Mouse (Mus musculus): ENCODE data around the gene Pdf. TPM values are rescaled to one million over a fixed set of nuclear protein-coding genes. Genes with fewer than 3 reads are reported as not detected.
A peak's percentile ranks its signal among the peaks of the same experiment; 100 is the strongest.

Pdf gene
- 10 to 100 TPM; 64.3 to 77.4 TPM for total RNA-seq (2021)
- long read RNA-seq, experiment 1, transcript Pdf-201 (2 exons, 1,306 nt), result major isoform, 118 of 119 reads
- long read RNA-seq, experiment 1, partial matches to known transcripts, result 0 of 119 reads
- long read RNA-seq, experiment 1, other reads (novel, unspliced or antisense), result 1 of 119 reads
- long read RNA-seq, experiment 2, transcript Pdf-201 (2 exons, 1,306 nt), result major isoform, 58 of 58 reads
- long read RNA-seq, experiment 2, partial matches to known transcripts, result 0 of 58 reads
- long read RNA-seq, experiment 2, other reads (novel, unspliced or antisense), result 0 of 58 reads

DNA sequence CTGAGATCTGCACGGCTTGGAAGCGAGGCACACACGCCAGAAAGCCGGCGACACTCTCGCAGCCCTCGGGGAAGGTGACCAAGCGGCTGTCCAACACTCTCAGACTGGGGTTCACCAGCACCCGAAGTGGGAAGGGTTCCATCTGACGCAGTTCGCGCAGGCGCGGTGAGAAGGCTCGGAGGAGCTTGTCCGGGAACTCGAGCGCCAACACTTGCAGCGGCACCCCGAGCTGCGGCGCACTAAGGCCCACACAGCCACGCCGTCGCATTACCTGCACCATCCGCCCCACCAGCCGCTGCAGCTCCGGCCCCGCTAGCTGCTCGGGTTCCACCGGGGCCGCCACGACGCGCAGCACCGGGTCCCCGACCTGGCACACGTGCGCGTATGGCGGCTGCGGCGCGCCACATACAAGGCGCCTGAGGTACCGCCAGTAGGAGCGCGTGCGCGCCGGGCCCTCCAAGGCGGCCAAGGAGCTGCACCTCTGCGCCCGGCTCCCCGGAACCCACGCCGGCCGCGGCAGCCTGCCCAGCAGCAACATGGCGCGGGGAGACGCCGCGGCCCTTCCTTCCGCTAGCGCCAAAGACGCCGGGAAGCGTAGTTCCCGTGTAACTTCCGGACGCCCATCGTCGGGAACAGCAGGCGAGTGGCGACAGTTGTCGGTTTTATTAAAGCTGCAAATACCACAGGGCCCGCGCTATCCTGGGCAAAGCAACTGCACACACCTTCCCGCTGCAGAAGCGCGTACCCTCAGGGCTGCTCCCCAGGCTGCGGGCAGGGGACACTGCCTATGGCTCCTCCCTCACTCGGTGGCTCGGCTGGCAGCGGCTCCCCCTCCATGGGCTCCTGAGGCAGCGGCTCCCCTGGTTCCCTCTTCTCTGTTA lies at the start of gene Pdf:
Gene Pdf (minus strand): TSS at position 554 of the 881 bp plus-strand sequence.
- DNase-seq, result peak; percentile 85 to 88

DNA sequence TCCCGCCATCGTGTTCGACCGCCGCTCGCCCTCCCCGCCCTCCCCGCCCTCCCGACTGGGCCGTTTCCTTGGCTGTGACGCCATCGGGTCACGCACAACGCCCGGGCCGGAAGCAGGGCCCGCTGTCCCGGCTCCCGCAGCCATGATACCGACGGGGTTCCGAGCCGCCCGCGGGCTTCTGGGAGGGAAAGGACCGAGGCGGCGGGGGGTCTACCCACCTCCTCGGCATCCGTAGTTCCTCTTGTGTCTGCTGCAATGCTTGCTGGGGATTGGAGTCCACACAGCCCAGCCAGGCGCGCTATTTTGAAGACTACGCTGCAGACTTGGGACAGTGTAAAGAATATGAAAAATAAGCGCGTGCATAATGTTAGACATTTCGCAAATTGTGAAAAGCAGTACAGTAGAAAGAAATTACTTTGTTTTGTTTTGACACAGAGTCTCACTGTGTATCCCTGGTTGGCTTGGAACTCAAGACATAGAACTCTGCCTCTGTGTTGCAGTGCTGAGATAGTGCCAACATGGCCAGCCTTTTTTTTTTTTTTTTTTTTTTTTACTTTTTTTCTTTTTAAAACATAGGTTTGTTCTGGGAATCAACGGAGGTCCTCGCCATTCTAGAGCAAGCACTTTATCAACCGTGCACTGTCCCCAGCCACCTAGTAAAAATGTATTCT lies 48.1 kb upstream of the Pdf start, which contains the start of gene Terf2:
Gene Terf2 (minus strand): TSS at position 182 of the 671 bp plus-strand sequence.
- peak; percentile 94 to 97 for DNase-seq

GRCm38 (mm10) chr8:107095717-107096365 lies 47.4 kb upstream of the Pdf start:
- DNase-seq, result no peak

DNA sequence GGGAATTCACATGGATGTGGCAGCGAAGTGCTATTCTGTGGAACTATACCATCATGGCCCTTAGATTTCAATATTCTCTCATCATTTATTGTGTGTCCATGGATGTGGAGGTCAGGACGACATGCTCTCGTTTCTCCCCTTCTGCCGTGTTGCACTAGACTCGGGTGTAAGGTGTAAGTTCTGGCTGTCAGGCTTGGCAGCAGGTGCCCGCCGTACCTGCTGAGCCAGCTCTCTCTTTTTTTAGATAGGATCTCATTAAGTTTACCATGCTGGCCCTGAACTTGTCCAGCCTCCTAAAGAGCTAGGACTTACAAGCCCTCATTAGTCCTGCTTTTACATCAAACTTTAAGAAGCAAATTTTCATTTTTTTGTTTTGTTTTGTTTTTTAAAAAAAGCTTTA lies 42.1 kb upstream of the Pdf start:
- no peak for DNase-seq

DNA sequence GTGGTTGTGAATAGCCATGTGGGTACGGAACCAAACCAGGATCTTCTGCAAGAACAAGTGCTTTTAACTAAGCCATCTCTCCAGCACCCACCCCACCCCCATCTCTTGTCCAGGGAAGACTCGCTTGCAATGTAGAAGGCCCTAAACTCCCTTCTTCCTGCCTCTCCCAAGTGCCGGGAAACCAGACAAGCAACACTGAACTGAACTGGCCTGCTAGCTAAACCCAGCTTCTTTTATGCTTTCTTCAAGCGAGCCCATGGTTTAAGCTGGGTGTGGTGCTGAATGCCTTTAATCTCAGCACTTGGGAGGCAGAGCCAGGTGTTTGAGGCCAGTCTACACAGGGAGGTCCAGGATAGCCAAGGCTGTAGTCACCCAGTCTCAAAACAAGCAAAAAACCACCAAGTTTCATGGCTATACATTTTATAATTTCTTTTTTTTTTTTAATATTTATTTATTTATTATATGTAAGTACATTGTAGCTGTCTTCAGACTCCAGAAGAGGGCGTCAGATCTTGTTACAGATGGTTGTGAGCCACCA lies 40.2 kb upstream of the Pdf start:
- no peak for DNase-seq

- no peak for DNase-seq
Observed at GRCm38 (mm10) chr8:107086018-107086417, 37.6 kb upstream of the Pdf start.

- DNase-seq, result no peak
Observed at GRCm38 (mm10) chr8:107085358-107085757, 36.9 kb upstream of the Pdf start.

- peak in 1 of 2 experiments; percentile 28 for DNase-seq
Observed at GRCm38 (mm10) chr8:107076239-107076888, 27.9 kb upstream of the Pdf start.

GRCm38 (mm10) chr8:107074128-107074527 lies 25.7 kb upstream of the Pdf start:
- no peak for DNase-seq

DNA sequence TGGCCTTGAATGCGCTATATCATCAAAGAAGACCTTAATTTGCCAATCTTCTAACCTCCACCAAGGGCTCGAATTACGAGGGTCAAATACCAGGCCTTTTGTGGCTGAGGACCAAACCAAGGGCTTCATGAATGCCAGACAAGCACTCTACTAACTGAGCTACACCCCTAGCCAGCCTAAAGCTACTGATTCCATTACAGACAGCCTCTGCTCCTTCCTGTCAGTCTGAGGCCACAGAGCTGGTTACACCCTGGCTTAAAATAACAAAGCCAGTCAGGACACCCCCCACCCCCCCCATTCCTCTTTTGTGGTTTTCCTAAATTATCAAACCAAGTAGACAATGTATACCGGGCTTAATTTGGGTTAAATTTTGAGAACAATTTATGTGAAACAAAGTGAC lies 25.3 kb upstream of the Pdf start:
- no peak for DNase-seq

DNA sequence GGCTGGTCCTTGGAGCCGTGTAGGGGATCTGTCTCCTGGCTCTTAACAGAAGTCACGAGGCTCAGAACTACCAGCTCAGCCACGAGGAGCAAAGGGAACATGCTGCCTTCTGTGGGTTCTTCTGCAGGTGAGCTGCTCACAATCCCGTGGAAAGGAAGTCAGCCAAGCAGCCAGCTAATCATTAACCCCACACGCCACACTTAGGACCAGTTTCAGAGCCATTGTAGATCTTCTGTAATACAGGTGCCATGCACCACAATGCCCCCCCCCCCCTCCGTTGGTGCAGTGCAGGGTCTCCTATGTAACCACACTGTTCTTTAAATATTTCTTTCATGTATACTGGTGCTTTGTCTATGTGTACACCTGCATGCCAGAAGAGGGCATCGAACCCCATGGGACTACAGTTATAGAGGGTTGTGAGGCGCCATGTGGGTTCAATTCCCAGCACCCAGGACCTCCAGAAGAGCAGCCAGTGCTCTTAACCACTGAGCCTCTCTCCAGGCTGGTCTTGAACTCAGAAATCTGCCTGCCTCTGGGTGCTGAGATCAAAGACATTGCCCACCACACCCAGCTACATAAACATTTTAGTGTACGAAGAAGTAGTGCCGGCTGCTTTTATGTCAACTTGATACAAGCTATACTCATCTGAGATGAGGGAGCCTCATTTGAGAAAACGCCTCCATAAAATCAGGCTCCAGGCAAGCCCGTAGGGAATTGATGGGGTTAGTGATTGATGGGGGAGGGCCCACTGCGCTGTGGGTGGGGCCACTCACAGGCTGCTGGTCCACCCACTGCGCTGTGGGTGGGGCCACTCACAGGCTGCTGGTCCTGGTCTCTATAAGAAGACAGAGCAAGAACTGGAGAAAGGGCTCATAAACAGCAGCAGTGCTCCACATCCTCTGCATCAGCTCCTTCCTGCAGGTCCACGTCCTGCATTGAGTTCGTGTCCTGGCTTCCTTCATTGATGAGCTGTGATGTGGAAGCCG lies 17.4 kb upstream of the Pdf start, which contains the start of gene Tmed6:
Gene Tmed6 (minus strand): TSS at position 134 of the 986 bp plus-strand sequence.
- peak in 1 of 2 experiments; percentile 26 for DNase-seq

GRCm38 (mm10) chr8:107062613-107063012 lies 14.2 kb upstream of the Pdf start:
- DNase-seq, result no peak

DNA sequence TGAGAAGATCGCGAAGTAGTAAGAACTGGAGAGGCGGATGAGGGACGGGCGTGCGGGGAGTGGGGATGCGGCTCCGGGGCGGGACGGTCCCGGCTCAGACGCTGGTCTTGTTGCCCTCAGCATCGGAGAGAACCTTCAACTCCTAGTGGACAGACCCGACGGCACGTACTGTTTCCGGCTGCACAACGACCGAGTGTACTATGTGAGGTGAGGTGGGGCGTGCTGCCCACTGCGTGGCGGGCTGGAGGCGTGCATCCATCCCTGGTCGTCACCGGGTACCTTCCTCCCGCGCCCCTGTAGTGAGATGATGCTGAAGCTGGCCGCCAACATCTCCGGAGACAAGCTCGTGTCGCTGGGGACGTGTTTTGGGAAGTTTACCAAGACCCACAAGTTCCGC lies 8.6 kb upstream of the Pdf start:
- no peak for DNase-seq

- peak; percentile 96 to 98 for DNase-seq
Observed at GRCm38 (mm10) chr8:107056076-107056972, 7.9 kb upstream of the Pdf start, which contains the start of the genes Cog8 and Nip7. Cog8 (minus strand) TSS chr8:107056689. Nip7 (plus strand) TSS chr8:107056877.

DNA sequence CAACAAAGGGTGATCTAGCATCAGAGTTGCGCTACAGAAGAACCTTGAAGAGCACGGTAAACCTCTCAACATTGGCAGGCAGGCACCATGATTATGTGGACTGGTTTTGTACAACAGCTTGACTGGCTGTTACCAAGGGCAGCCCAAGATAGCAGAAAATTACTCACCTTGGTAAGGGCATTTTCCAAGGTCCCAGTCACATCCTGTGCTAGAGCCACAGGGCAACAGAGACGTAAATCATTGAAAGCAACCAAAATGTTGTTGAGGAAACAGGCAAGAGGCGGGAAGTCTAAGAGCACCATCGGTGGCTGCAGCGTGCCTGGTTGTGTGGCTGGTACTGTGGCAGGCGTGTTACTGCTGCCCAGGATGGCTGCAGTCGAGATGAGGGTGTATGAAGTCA lies 3.6 kb upstream of the Pdf start:
- no peak for DNase-seq

GRCm38 (mm10) chr8:107049480-107049879 lies 1.1 kb upstream of the Pdf start:
- DNase-seq, result no peak

DNA sequence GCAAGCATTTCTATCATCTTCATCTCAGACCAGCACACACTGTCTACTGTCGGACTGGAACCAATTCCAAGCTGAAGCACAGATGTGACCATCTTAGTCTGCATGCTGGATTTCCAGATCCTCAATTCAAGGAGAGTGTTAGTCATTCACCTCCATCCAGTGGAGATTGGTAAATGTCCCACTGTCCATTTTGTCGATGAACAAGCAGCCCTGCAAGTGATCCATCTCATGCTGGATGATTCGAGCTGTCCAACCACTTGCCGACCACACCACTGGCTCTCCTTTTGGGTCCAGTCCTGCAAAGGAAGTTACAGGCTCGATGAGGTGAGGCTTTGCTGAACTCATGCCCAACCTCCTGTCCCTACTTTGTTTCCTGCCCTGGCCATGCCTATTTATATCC lies 1.4 kb downstream of the Pdf start:
- DNase-seq, result peak in 1 of 2 experiments; percentile 31

GRCm38 (mm10) chr8:107045478-107045877 lies 2.9 kb downstream of the Pdf start:
- no peak for DNase-seq

GRCm38 (mm10) chr8:107040632-107041031 lies 7.8 kb downstream of the Pdf start:
- DNase-seq, result no peak

Data from heart, adult 18-20 months (tissue).